Mouse (Mus musculus) lung, embryonic 14.5 days (tissue): ENCODE results near the gene Gtf2ird1. TPM values are rescaled to one million over a fixed set of nuclear protein-coding genes. Genes with fewer than 3 reads are reported as not detected.

Experiments
- ATAC-seq: fragments of 200-750 bp; cut with Nextera tagmentation; 2 replicates; pipeline ENCODE4 v1.8.0; 2017; ENCODE audit warnings: mild to moderate bottlenecking, moderate TSS enrichment, moderate library complexity; ENCODE audit not compliant: insufficient read depth
- DNase-seq: peaks from one replicate; pipeline ENCODE4 v3.0.0-alpha.2; 2015
- H3K27ac ChIP-seq: fragments of 300-500 bp; sonication (generic); 2 replicates; pipeline ENCODE4 v1.5.1; 2014; ENCODE audit warnings: low read depth, mild to moderate bottlenecking, moderate library complexity
- H3K27me3 ChIP-seq: fragments of 300-500 bp; sonication (generic); 2 replicates; pipeline ENCODE4 v1.6.1; 2014; ENCODE audit warnings: low read length, control low read depth; ENCODE audit not compliant: insufficient read depth
- H3K36me3 ChIP-seq: fragments of 300-500 bp; sonication (generic); 2 replicates; pipeline ENCODE4 v1.6.1; 2014; ENCODE audit warnings: control low read depth; ENCODE audit not compliant: insufficient read depth
- H3K4me1 ChIP-seq: fragments of 300-500 bp; sonication (generic); 2 replicates; pipeline ENCODE4 v1.6.1; 2014; ENCODE audit warnings: antibody characterized with exemption, control low read depth; ENCODE audit not compliant: insufficient read depth
- H3K4me2 ChIP-seq: fragments of 300-500 bp; sonication (generic); 2 replicates; pipeline ENCODE4 v1.6.1; 2014; ENCODE audit warnings: mild to moderate bottlenecking
- H3K4me3 ChIP-seq: fragments of 300-500 bp; sonication (generic); 2 replicates; pipeline ENCODE4 v1.5.1; 2014; ENCODE audit warnings: low read depth, low read length
- H3K9ac ChIP-seq: fragments of 300-500 bp; sonication (generic); 2 replicates; pipeline ENCODE4 v1.6.1; 2014
- H3K9me3 ChIP-seq: fragments of 300-500 bp; sonication (generic); 2 replicates; pipeline ENCODE4 v1.6.1; 2016; ENCODE audit warnings: low read depth, low read length, control low read depth
- CTCF ChIP-seq: IDR thresholded peaks from 2 replicates; pipeline ENCODE4 v1.5.1; 2016; ENCODE audit warnings: antibody characterized with exemption, low read depth
- WGBS: fragments of 180-500 bp; shearing (Covaris S2); extraction: QIAGEN DNeasy Blood & Tissue Kit; methylation state at CpG from one replicate; pipeline ENCODE4 v1.1.7; 2014; 5-methylcytosine and 5-hydroxymethylcytosine counted together
- polyA plus RNA-seq: library from polyadenylated mRNA; unstranded; fragments of >200 nt; fragmentation: Nextera tagmentation; extraction: Ambion mirVana; gene quantifications from 2 replicates; pipeline ENCODE4 v1.2.1, GENCODE M21; 2014

Gene Gtf2ird1
- polyA plus RNA-seq, 1 experiment from 2014 or later: 82.5 TPM

DNA sequence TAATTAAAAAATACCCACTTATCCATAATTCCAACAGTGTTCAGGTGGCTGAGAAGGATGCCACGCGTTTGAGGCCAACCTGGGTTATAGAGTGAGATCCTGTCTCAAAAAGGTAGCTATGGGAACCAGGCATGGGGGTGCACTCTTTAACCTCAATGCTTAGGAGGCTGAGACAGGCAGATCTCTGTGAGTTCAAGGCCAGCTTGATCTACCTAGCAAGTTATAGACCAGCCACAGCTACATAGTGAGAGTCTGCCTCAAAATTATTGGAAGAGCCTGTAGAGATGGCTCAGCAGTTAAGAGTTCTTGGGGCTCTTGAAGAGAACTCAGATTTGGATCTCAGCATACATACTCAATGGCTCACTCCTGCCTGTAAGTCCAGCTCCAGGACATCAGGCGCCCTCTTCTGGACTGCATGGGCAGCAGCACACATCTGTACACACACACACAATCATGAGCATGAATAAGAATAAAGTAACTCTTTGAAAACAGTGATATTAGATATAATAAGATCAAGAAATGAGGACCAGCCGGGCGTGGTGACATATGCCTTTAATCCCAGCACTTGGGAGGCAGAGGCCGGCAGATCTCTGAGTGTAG lies 18.6 kb upstream of the Gtf2ird1 start:
- peak; percentile 29; the same call in 1 of the 2 replicates for TF ChIP-seq CTCF
- Histone ChIP-seq H3K36me3 (no peaks in the 10 kb centered on the region), H3K9me3 (no peaks in the 10 kb centered on the region), H3K4me2 (no peak overlapping the region), H3K27ac (no peak overlapping the region), H3K4me3 (no peak overlapping the region), H3K4me1 (no peaks in the 10 kb centered on the region), H3K9ac (no peak overlapping the region), H3K27me3 (no peaks in the 10 kb centered on the region)
- ATAC-seq (no peak), DNase-seq (no peak)
- WGBS: 92% methylated on average over 6 of the region's 6 CpGs

- peak; percentile 37 for DNase-seq
- Histone ChIP-seq H3K4me2 (no peak overlapping the region), H3K4me3 (no peak overlapping the region), H3K4me1 (no peaks in the 10 kb centered on the region), H3K27me3 (no peaks in the 10 kb centered on the region), H3K9me3 (no peaks in the 10 kb centered on the region), H3K9ac (no peak overlapping the region), H3K36me3 (no peaks in the 10 kb centered on the region), H3K27ac (no peak overlapping the region)
- peak; percentile 66 for TF ChIP-seq CTCF
- WGBS: 76% methylated on average over 2 of the region's 2 CpGs
- no peak for ATAC-seq
Observed at GRCm38 (mm10) chr5:134473902-134474301, 17.4 kb upstream of the Gtf2ird1 start.

- no peaks in the 10 kb centered on the region for H3K9me3 ChIP-seq
- TF ChIP-seq CTCF: no peak
- H3K27ac ChIP-seq: no peak overlapping the region
- no peak overlapping the region for H3K4me3 ChIP-seq
- H3K27me3 ChIP-seq: no peaks in the 10 kb centered on the region
- peaks cover 3% of the 10 kb centered on the region; the same call in 1 of the 2 replicates for H3K4me1 ChIP-seq
- WGBS: 77% methylated on average over 8 of the region's 8 CpGs
- no peak for ATAC-seq
- no peak for DNase-seq
- no peaks in the 10 kb centered on the region for H3K36me3 ChIP-seq
- H3K9ac ChIP-seq: no peak overlapping the region
- H3K4me2 ChIP-seq: no peak overlapping the region
Observed at GRCm38 (mm10) chr5:134470538-134471169, 14.1 kb upstream of the Gtf2ird1 start.

DNA sequence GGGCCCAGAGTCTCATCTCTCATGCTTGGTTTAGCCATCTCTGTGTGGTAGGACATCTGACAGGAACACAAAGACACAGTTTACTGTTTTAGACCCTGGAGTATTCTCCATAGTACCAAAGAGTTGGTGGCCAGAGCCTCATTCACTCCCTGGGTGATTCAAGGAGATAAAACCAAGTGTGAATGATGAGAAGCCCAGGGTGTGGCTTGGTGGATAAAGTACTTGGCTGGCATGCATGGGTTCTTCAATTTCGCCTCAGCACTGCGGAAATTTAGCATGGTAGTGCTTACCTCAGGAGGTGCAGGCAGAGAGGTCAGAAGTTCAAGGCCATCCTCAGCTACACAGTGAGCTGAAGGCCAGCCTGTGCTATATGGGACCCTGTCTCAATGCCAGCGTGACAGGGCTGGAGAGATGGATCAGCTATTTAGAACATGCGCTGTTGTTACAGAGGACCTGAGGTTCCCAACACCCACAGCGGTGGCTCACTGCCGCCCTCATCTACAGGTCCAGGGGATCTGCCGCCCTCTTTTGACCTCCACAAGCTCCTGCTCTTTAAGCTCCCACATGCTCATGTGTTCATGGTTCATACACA lies 13.1 kb upstream of the Gtf2ird1 start:
- H3K4me2 ChIP-seq: no peak overlapping the region
- no peak for TF ChIP-seq CTCF
- 82% methylated on average over 7 of the region's 7 CpGs for WGBS
- no peaks in the 10 kb centered on the region for H3K27me3 ChIP-seq
- ATAC-seq: no peak
- no peaks in the 10 kb centered on the region for H3K36me3 ChIP-seq
- no peak overlapping the region for H3K4me3 ChIP-seq
- no peak overlapping the region for H3K27ac ChIP-seq
- no peak overlapping the region for H3K9ac ChIP-seq
- DNase-seq: no peak
- H3K4me1 ChIP-seq: peaks cover 3% of the 10 kb centered on the region; the same call in 1 of the 2 replicates
- no peaks in the 10 kb centered on the region for H3K9me3 ChIP-seq

GRCm38 (mm10) chr5:134468158-134468765 lies 11.7 kb upstream of the Gtf2ird1 start:
- no peak overlapping the region for H3K9ac ChIP-seq
- H3K4me3 ChIP-seq: no peak overlapping the region
- no peaks in the 10 kb centered on the region for H3K9me3 ChIP-seq
- no peak for ATAC-seq
- no peak overlapping the region for H3K4me2 ChIP-seq
- H3K4me1 ChIP-seq: peaks cover 3% of the 10 kb centered on the region; the same call in 1 of the 2 replicates
- 57% methylated on average over 10 of the region's 10 CpGs for WGBS
- TF ChIP-seq CTCF: no peak
- no peak overlapping the region for H3K27ac ChIP-seq
- no peaks in the 10 kb centered on the region for H3K27me3 ChIP-seq
- DNase-seq: no peak
- no peaks in the 10 kb centered on the region for H3K36me3 ChIP-seq

GRCm38 (mm10) chr5:134467030-134467549 lies 10.6 kb upstream of the Gtf2ird1 start:
- H3K27ac ChIP-seq: no peak overlapping the region
- H3K36me3 ChIP-seq: no peaks in the 10 kb centered on the region
- ATAC-seq (no peak), DNase-seq (no peak)
- H3K4me2 ChIP-seq: no peak overlapping the region
- no peaks in the 10 kb centered on the region for H3K9me3 ChIP-seq
- H3K4me3 ChIP-seq: no peak overlapping the region
- WGBS: 59% methylated on average over 8 of the region's 8 CpGs
- TF ChIP-seq CTCF: no peak
- no peaks in the 10 kb centered on the region for H3K27me3 ChIP-seq
- no peak overlapping the region for H3K9ac ChIP-seq
- peaks cover 3% of the 10 kb centered on the region; the same call in 1 of the 2 replicates for H3K4me1 ChIP-seq
